25 mouse cellular contexts compared by ENCODE assay signal in genomic region chr17:83906751-83907537, GRCm38 (mm10). TPM values are rescaled to one million over a fixed set of nuclear protein-coding genes. Genes with fewer than 3 reads are reported as not detected.
DNase-seq lines count a peak whose midpoint lies in the region; ATAC-seq and TF ChIP-seq lines count a peak whose summit lies in the region.
"Had no signal": no experiment of that assay in that cellular context is flagged by ENCODE, and none has a peak within 500 bp of the region (broad histone marks: within the 10 kb centered on the region; RNA-seq: fewer than 3 reads in every experiment).

No protein-coding gene starts in this region.

- H3K27me3 ChIP-seq in stomach, embryonic 16.5 days (ENCODE audit: control insufficient read depth, insufficient read depth, low read length), result no peaks in the 10 kb centered on the region
- no peaks in the 10 kb centered on the region for H3K27me3 ChIP-seq in stomach, postnatal 0 days (ENCODE audit: control insufficient read depth, insufficient read depth, low read length)
- peaks cover 2% of the 10 kb centered on the region for H3K27me3 ChIP-seq in forebrain, embryonic 12.5 days
- H3K27me3 ChIP-seq: heart, embryonic 15.5 days; stomach, embryonic 15.5 days had no signal

- no peak overlapping the region for H3K4me3 ChIP-seq in stomach, embryonic 16.5 days (replicated peaks; ENCODE audit: low read length)
- no peak overlapping the region for H3K4me3 ChIP-seq in stomach, postnatal 0 days (ENCODE audit: low read depth, low read length)
- H3K4me3 ChIP-seq in forebrain, embryonic 12.5 days (replicated peaks), result no peak overlapping the region
- H3K4me3 ChIP-seq: heart, embryonic 15.5 days; limb, embryonic 12.5 days; stomach, embryonic 15.5 days had no signal

- H3K4me1 ChIP-seq in stomach, embryonic 16.5 days (ENCODE audit: control insufficient read depth, insufficient read depth, low read length), result 0 out of 2 replicates have a peak, but pooled peaks cover under 1% of the 10 kb centered on the region
- H3K4me1 ChIP-seq in stomach, postnatal 0 days (replicated peaks; ENCODE audit: control insufficient read depth, insufficient read depth), result no peaks in the 10 kb centered on the region
- H3K4me1 ChIP-seq in forebrain, embryonic 12.5 days, result peaks cover 7% of the 10 kb centered on the region; the same call in 1 of the 2 replicates

- no peak for TF ChIP-seq EP300 in stomach, postnatal 0 days (optimal IDR thresholded peaks at IDR 0.05)

- H3K9ac ChIP-seq in stomach, embryonic 16.5 days (ENCODE audit: low read length), result no peak overlapping the region
- no peak overlapping the region for H3K9ac ChIP-seq in stomach, postnatal 0 days (ENCODE audit: low read length)
- no peak overlapping the region for H3K9ac ChIP-seq in forebrain, embryonic 12.5 days
- H3K9ac ChIP-seq: heart, embryonic 15.5 days; limb, embryonic 12.5 days; stomach, embryonic 15.5 days had no signal

- WGBS in stomach, embryonic 16.5 days, result 86% methylated on average over 12 of the region's 12 CpGs
- 72% methylated on average over 12 of the region's 12 CpGs for WGBS in stomach, postnatal 0 days
- WGBS in forebrain, embryonic 12.5 days, result 91% methylated on average over 12 of the region's 12 CpGs

- H3K9me3 ChIP-seq in stomach, embryonic 16.5 days (replicated peaks; ENCODE audit: control insufficient read depth, low read length), result no peaks in the 10 kb centered on the region
- no peaks in the 10 kb centered on the region for H3K9me3 ChIP-seq in stomach, postnatal 0 days (ENCODE audit: control insufficient read depth, low read length)
- no peaks in the 10 kb centered on the region for H3K9me3 ChIP-seq in forebrain, embryonic 12.5 days
- H3K9me3 ChIP-seq: heart, embryonic 15.5 days; limb, embryonic 12.5 days; stomach, embryonic 15.5 days had no signal

- ATAC-seq in stomach, embryonic 16.5 days (ENCODE audit: insufficient read depth, low FRiP score), result no peak
- no peak for ATAC-seq in stomach, postnatal 0 days (ENCODE audit: low FRiP score, low TSS enrichment)
- peak; percentile 45 for ATAC-seq in inflammation-experienced regulatory T-cells, adult 6 months
- peak; percentile 51 for ATAC-seq in megakaryocyte-erythroid progenitor cell, adult 5-6 weeks (replicated peaks; ENCODE audit: low FRiP score, low TSS enrichment, poor library complexity, severe bottlenecking)
- ATAC-seq in forebrain, embryonic 12.5 days (ENCODE audit: low FRiP score), result no peak
- no peak for ATAC-seq in erythroid progenitor cell, adult 5-6 weeks (replicated peaks; ENCODE audit: low FRiP score, poor library complexity, severe bottlenecking)
- ATAC-seq: midbrain, embryonic 16.5 days had no signal

- no peak for TF ChIP-seq CTCF in stomach, postnatal 0 days (IDR thresholded peaks at IDR 0.05; ENCODE audit: low read depth)

- no peaks in the 10 kb centered on the region for H3K36me3 ChIP-seq in stomach, embryonic 16.5 days (ENCODE audit: control insufficient read depth, insufficient read depth, low read length)
- no peaks in the 10 kb centered on the region for H3K36me3 ChIP-seq in stomach, postnatal 0 days (ENCODE audit: control insufficient read depth, insufficient read depth, low read length)
- no peaks in the 10 kb centered on the region for H3K36me3 ChIP-seq in forebrain, embryonic 12.5 days (replicated peaks)
- H3K36me3 ChIP-seq: heart, embryonic 15.5 days; limb, embryonic 12.5 days; stomach, embryonic 15.5 days had no signal

- DNase-seq in stomach, postnatal 0 days (ENCODE audit: low spot score), result no peak
- DNase-seq in MEL-GATA-1-ER (ENCODE audit: extremely low read depth, low read depth), result peak; percentile 65
- no peak for DNase-seq in Muller cell, postnatal 12 days (ENCODE audit: inconsistent ontology term)
- DNase-seq: adrenal gland, postnatal 14 days; cerebellum, adult 11 months; cerebellum, postnatal 10 days; gastrocnemius, postnatal 14 days; heart, adult 18-20 months; kidney, adult 8-10 months; kidney, postnatal 25 days; lung, adult 18-20 months; lung, postnatal 14 days; right cerebral cortex, postnatal 25 days had no signal

- no peak overlapping the region for H3K4me2 ChIP-seq in stomach, embryonic 16.5 days (ENCODE audit: low read depth, low read length)
- H3K4me2 ChIP-seq in stomach, postnatal 0 days (replicated peaks; ENCODE audit: low read depth), result no peak overlapping the region
- H3K4me2 ChIP-seq in forebrain, embryonic 12.5 days, result no peak overlapping the region
- H3K4me2 ChIP-seq: heart, embryonic 15.5 days; limb, embryonic 12.5 days; stomach, embryonic 15.5 days had no signal

- 0 out of 2 replicates have a peak overlapping the region, but pooled peaks have one; percentile 11 for H3K27ac ChIP-seq in stomach, embryonic 16.5 days (ENCODE audit: low read length)
- H3K27ac ChIP-seq in stomach, postnatal 0 days (replicated peaks), result no peak overlapping the region
- no peak overlapping the region for H3K27ac ChIP-seq in forebrain, embryonic 12.5 days
- H3K27ac ChIP-seq: heart, embryonic 15.5 days; limb, embryonic 12.5 days; stomach, embryonic 15.5 days had no signal

RNA-seq across cellular contexts. Expression of gene Haao, which starts 59.2 kb away (rescaled TPM):
- polyA plus RNA-seq in stomach, embryonic 16.5 days (2015; fragmentation: Nextera tagmentation; extraction: Ambion mirVana), result 4.0 and 4.1 TPM in 2 replicates
- polyA plus RNA-seq in stomach, postnatal 0 days (2015; fragmentation: Nextera tagmentation; extraction: Ambion mirVana), result 0.13 and 0.36 TPM in 2 replicates
- polyA plus RNA-seq in inflammation-experienced regulatory T-cells, adult 6 months (2017; shearing (Covaris generic)), result 1 to 10 TPM in 2 of 3 experiments, under 1 TPM in 1; 0.89 to 4.4 (median 1.1) TPM
- total RNA-seq in megakaryocyte-erythroid progenitor cell, adult 5-6 weeks (2014; fragmentation: Nextera tagmentation), result 1.6 and 3.9 TPM in 2 replicates
- 3.2 and 3.9 TPM in 2 replicates for total RNA-seq in megakaryocyte-erythroid progenitor cell, adult 5-6 weeks (2017)
- not detected in 2 replicates for polyA plus RNA-seq in forebrain, embryonic 12.5 days (2016; fragmentation: Nextera tagmentation; extraction: Ambion mirVana)
- total RNA-seq in erythroid progenitor cell, adult 5-6 weeks (2015; ENCODE audit: low replicate concordance), result 5.0 and 6.3 TPM in 2 replicates
- 2.7 and 3.0 TPM in 2 replicates for total RNA-seq in erythroid progenitor cell, adult 5-6 weeks (2017; ENCODE audit: low replicate concordance)
- total RNA-seq: gastrocnemius, postnatal 14 days; layer of hippocampus, postnatal 10 days had no signal
- polyA plus RNA-seq: C2C12; hindbrain, embryonic 11.5 days had no signal

Comparison
In these comparisons a context has a peak if more than half of its experiments do, and no peak if none do; other contexts are left out.
1. ATAC-seq: peak in inflammation-experienced regulatory T-cells, adult 6 months (single experiment) and megakaryocyte-erythroid progenitor cell, adult 5-6 weeks (single experiment); none in stomach, embryonic 16.5 days (single experiment), stomach, postnatal 0 days (single experiment), forebrain, embryonic 12.5 days (single experiment) and erythroid progenitor cell, adult 5-6 weeks (single experiment).